Mouse (Mus musculus) layer of hippocampus, postnatal 10 days (tissue): ENCODE measurements around the gene Spaca4. TPM values are rescaled to one million over a fixed set of nuclear protein-coding genes. Genes with fewer than 3 reads are reported as not detected.
A peak's percentile ranks its signal among the peaks of the same experiment; 100 is the strongest.

Experiments
- DNase-seq, 2 experiments: peaks; one replicate each; pipeline ENCODE4 v3.0.0; 2021; ENCODE audit warnings: low spot score in 2 of 2
- long read RNA-seq: library from polyadenylated mRNA; stranded (forward); transcript quantifications from one replicate; pipeline ENCODE4 v2.0.0, GENCODE M21; 2023
- total RNA-seq, 2 experiments: library from RNA; stranded (reverse); gene quantifications; 2 replicates each; pipeline ENCODE4 v1.2.3; 2021

Spaca4 gene
- total RNA-seq, result not detected
- long read RNA-seq, result 0 reads

DNA sequence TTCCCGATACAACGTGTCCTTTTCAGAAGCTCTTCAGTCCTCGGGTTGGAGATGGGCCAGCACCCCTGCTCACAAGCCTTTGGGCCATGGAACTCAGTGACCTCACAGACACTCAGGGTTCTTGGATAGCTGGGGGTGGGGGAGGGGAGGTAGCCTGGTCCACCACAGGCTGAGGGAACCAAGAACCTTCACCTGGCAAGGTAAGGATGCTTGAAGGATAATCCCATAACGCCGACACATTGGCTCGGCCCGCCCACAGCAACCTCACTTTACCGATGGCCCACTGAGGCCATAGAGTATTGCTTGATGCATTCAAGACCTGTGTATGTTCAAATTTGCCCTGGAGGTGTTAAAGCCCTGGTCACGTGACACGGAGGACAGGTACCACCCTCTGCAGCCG, at the start of gene Spaca4:
Gene Spaca4, minus strand, starts transcription at position 101 of the 400 bp plus-strand sequence.
- DNase-seq, result no peak

DNA sequence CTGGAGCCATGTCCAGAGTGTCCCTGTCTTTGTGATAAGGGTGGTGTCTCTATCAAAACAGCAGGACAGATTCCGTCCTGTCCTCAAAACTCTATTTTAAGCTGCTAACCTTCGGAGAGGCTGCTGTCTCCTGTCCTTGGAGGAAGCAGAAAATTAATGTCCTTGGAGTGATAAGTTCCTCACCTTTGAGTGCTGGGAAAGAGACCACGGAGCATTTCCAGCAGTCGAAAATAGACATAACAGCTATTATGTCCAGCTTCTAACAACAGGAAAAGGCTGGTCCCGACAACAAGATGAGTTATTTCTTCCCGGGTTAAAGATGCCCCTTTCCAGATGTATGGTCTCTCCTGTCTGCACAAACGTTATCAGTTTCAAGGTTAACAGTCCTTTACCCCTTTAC, 49.6 kb upstream of the Spaca4 start:
- DNase-seq, result no peak

DNA sequence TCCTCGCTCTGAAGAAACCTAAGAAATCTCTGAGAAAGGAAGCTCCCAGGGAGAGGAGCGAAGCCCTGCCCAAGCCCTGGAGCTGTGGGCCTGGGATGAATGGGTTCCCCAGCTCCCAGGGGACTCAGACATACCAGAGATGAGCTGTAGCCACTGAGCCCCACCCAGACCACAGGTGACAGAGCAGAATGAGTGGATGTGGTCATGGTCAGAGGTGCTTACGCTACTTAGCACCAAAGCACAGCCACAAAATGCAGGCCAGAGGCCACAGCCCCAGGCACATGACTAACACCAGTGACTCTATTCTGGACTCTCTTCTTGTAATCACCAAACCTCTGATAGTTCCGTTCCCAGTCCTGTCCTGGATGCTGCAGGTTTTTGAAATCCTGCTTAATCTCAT, 45.5 kb upstream of the Spaca4 start:
- no peak for DNase-seq

DNA sequence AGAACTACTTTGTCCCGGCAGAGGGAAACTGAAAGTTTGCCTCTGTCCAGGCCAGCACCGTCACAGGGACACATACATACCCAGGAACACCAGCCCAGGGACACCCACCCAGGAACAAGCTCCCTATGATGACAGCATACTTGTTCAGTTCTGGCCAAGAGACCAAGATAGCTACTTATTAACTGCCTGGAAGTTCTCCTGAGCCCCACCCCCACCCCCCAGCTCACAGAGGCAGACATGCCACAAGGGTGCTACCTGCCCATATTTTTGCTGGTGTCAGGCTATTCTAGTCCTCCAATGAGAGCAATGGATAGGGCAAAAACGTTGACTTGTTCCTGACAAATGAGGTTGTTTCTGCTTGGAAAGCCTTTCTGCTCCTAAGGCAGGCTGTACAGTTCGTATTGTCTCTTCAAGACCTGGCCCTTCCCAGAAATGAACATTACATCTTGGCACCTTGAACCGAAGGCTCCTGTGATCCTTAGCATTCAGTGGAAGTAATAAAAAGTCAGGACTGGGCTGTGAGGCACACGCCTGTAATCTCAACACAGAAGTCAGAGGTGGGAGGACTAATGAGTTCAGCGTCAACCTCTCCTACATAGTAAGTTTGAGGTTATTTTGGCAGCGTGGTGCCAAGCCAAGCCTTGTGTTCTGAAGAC, 44.9 kb upstream of the Spaca4 start:
- DNase-seq, result no peak

DNA sequence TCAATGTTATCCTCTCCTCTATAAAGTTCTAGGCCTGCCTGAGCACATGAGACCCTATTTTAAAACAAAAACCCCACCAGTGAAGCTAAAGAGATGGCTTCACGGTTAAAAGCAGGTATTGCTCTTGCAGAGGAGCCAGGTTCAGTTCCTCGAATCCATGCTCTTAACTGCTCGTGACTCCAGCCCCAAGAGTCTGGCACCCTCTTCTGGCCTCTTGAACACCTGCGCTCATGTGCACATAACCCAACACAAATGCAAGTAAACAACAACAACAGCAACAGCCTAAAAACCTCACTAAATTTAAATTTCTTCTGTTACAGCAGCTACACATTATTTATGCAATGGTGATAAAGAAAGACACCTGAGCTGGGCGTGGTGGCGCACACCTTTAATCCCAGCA, 41.9 kb upstream of the Spaca4 start:
- no peak for DNase-seq

DNA sequence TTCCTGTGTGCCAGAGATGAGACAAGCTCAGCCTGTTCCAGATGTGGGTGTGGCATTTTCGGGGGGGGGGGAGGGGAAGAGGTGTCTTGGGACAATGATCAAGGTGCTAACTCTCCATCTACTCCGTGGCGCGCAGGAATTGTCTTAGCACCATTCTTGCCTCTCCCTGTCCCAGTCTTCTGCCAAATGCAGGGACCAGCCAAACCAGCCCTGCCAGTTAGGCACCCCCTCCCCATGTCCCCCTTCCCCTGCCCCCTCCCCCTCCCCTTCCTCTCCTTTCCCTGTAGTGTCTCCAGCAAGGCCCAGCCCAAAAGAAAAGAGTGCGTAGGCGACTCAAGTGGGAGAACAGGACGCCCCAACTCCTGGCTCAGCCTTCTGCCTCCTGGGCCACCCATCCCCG, 41.2 kb upstream of the Spaca4 start:
- DNase-seq, result no peak

DNA sequence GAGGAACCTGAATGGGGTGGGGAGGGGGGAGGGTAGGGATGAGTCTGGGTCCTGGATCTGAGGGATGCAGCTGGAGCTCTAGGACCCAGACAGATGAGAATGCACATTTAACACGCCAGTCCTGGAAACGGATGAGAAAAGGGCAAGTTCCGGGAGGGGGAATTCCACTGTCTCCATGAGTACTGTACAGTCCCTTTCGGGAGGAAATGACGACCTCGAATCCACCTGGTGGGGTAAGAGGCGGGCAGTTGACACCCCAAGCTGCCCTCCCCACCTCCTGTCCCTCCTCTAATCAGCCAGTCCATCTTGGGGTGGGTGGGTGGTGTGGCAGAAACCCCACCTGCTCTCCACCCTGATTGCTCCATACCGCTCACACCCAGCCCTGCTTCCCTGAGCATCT, 40.4 kb upstream of the Spaca4 start:
- DNase-seq, result no peak

DNA sequence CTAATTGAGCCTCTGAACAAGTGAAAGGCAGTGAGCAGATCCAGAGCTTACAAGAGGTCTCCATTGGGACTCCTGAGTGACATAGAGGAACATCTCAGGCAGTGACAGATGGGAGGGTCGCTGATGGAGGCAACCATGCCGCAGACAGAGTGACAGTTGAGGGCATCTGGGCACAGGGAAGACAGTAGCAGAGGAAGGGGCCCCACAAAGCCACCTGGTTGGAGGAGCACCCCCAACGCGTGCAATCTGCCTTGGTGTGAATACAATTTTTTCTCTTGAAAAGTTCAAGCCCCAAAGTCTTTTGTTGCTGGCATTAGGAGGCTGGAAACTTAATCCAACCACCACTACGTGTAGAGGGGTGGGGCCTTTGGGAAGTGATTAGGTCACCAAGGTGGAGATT, 34.5 kb upstream of the Spaca4 start:
- DNase-seq, result no peak

DNA sequence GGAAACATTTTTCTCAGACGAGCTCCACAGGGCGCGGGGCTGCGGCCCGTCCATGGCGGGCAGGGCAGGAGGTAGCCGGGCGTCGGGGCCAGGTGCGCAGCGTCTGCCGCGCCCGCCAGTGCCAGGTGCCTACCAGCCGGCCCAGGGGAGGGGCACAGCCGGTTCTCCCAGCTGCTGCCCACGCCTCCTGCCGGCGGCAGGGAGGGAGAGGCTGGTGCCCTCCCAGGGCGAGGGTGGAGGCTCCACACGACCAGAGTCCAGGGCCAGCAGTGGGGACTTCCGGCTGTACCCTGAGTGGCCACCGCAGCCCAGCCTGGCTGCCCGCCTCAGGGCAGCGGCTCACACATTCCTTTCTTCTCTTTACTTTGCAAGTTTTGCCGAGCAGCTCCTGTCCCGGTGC, 33.8 kb upstream of the Spaca4 start:
- DNase-seq, result no peak

DNA sequence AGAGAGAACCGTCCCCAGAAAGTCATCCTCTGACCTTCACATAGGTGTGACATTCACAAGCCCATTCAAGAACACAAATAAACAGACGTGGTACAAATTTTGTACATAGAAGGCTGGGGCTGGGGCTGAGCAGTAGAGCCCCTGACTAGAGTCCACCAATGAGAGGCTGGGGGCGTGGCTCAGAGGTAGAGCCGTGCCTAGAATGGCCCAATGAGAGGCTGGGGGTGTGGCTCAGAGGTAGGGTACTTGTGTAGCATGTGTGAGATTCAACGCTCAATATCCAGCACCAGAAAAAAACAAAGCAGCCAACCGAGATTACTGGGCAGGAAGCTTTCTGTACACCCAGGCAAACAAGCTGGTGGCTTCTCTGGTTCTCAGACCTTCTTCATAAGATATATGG, 30.1 kb upstream of the Spaca4 start:
- no peak for DNase-seq

DNA sequence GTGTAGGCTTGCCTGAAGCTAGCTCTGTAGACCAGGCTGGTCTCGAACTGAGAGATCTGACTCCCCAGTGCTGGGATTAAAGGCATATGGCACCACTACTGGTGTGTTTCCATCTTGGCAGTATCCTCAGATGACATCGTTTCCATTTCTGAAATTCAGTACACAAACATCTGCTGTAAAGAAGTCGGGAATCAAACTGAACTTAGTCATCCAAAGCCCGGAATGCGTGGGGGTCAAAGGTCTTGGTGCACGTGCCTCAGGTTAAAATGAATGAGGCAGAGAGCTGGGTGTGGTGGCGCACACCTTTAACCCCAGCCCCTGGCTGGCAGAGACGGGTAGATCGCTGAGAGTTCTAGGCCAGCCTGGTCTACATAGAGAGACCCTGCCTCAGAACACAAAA, 24.5 kb upstream of the Spaca4 start:
- DNase-seq, result no peak

DNA sequence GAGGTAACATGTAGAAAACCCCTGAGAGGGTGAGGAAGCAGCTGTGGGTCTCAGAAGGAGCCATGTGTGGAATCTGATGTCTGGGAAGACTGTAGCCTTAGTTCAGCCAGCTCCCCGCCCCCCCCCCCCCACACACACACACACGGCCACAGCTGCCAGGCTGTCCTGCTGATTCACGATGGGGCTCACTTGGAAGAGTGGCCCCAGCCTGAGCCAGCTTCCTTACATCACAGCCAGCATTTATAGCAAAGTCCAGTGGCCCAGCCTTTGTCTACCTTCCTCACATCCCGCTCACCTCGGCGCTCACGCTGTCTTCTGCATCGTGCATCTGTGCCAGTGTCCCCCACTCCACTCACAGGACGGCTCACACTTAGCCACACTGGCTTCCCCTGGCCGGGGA, 23.8 kb upstream of the Spaca4 start:
- DNase-seq, result no peak

DNA sequence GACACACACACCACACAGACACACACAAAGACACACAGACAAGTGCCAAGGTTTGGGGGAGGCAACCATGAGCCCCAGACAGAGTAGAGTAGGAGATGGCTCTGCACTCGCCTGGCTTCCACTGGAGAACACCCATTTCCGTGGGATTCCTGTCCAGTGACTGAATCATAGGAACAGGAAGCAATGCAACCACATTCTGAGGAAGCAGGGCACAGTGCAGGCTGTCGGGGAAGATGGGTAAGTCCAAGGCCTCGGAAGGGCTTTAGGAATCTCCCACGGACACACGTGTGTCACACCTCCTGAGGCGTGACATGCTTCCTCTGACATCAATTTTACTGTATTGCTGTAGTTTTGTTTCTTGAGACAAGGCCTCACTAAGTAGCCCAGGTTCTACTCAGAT, 22.5 kb upstream of the Spaca4 start:
- DNase-seq, result no peak

DNA sequence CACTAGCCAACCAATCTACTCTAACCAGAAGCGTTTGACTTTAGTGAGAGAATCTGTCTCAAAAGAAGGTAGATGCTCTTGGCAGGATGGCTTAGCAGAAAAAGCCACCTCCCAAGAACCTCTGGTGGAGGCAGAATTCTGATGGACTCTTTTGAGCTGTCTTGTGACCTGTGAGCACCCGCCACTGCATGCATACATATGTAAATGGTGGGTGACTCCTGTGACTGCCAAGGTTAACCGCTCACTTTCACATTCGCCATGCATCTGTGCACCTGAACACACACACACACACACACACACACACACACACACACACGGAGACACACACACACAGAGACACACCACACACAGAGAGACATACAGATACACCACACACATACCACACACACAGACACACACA, 21.8 kb upstream of the Spaca4 start:
- DNase-seq, result no peak

DNA sequence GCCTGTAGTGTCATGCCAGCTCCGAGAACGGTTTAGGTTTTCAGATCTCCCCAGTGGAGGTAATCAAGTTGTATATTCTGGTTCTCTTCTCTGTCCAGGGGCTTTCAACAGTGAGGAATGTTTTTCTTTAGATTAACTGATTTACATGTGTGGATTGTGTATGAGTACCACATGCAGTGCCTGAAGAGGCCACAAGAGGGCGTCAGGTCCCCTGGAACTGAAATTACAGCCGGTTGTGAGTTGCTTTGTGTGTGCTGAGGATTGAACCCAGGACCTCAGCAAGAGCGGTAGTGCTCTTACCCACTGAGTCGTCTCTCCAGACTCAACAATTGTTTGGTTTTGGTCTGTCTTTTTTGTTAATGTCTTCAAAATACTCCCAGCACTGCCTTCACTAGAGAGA, 20.9 kb upstream of the Spaca4 start:
- no peak for DNase-seq

DNA sequence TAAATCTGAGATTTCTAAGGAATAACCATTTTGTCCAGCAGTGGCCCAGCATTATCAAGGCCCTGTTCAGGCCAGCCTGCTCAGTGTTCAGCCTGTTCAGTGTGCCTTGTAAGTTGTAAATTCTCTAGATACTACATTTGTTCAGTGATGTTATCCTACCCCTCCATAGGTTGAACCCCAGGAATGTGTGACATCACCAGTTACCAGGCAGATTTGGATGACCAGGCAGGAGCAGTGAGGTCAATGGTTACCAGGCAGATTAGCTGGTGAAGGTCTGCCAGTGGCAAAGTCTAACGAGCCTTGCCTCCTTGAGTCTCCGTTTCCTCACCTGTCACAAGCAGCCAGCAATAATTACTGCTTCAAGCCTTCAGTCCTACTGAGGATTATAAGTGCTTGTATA, 18.8 kb upstream of the Spaca4 start:
- peak; percentile 64 to 69 for DNase-seq

DNA sequence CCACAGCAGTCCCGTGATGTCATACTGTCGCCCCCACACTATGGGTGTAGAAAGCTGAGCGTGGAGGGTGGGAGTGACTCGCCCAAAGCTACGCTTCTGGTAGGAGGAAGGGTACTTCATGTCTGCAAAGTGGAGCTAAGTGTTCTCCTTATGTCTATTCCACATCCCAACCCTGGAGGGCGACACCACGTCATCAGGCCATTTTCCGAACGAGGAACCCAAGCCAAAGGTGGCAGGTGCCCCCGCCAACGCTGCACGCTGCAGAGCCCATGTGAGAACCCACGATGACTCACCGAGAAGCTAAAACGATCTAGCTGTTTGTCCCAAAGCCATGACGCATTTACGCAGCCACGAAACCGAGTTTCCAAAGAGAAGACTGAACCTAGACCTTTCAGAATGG, 16.7 kb upstream of the Spaca4 start:
- DNase-seq, result peak; percentile 73 to 75

DNA sequence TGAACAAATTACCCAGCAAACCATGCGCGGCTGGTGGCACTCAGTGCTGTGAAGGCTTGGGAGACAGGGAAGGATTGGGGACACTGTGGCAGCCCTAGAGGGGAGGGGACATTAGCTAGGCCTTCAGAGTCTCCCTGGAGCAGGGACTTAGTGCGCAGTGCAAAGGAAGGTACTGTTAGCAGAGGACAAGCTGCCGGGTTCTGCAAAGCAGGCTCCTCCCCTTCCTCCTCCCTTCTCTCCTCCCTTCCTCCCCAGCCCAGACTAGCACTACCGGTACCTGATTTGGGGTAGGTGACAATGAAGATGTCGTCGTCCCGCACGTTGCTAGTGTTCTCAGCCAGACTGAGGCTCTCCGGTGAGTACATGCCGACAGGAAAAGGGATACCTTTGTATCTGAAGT, 16.2 kb upstream of the Spaca4 start:
- DNase-seq, result no peak

DNA sequence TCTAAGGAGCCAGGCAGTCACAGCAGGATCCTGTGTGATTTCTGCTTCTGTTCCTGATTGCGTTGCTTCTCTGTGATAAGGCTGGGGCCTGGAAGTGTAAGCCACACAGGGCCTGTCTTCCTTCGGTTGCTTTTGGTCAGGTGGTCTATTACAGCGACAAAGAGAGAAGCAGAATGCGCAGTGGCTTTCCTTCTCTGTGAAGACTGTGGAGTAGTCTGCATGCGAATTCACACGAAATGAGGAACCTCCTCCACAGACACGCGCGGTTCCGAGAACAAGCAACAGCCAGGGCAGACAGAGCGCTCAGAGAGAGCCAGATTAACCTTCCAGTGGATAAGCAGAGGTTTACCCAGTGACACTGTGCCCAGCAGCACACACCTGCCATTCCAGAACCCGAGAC, 15.7 kb upstream of the Spaca4 start:
- DNase-seq, result no peak

DNA sequence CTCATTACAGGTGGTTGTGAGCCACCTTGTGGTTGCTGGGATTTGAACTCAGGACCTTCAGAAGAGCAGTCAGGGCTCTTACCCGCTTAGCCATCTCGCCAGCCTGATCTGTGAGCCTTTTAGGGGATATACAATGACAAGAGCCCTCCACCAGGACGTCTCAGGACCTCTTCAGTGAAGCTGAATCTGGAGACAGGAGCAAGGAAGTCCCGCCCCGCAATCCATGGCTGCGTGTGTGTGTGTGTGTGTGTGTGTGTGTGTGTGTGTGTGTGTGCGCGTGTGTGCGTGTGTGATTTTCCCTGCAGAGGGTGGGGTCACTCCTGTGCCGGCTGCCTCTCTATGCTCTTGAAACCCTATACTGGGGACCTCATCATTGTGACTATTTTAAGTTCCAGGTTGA, 14.2 kb upstream of the Spaca4 start:
- DNase-seq, result no peak

DNA sequence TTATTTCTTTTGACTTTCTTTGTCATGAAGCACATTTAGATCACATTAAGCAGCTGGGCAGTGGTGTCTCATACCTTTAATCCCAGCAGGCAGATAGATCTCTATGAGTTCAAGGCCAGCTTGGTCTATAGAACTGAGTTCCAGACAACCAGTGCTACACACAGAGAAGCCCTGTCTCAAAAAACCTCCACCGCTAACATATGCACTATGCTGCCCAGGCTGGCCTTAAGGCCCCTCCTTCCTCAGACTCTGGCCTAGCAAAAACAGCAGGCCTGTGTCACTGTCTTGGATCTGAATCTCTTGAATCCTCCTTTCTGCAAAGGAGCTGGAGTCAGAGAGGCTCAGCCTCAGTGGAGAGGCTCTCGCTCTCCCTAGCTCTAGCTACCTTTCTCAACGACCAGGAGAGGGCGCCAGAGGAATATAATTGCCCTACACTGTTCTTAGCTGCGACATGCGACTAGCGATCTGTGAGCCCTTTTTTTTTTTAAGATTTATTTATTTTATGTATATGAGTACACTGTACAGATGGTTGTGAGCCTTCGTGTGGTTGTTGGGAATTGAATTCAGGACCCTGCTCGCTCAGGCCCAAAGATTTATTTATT, 13.7 kb upstream of the Spaca4 start:
- peak; percentile 89 for DNase-seq

DNA sequence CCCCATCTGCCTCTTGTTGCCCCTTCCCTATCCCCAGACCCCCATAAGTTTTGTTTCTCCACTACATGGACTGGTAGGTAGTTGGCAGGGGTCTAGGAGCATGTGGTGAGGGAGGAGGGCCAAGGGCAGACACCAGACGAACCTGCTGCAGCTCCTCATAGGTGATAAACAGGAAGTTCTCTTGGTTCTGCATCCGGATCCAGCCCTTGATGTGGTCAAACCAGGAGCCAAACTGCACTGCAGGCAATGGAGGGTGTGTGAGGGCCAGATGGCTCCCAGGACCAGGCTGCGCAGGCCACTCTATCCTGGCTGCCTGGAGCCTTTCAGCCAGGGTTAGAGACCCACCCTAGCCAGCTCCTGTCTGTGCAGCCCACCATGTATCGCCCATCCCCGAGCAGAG, 7.9 kb upstream of the Spaca4 start:
- DNase-seq, result no peak

DNA sequence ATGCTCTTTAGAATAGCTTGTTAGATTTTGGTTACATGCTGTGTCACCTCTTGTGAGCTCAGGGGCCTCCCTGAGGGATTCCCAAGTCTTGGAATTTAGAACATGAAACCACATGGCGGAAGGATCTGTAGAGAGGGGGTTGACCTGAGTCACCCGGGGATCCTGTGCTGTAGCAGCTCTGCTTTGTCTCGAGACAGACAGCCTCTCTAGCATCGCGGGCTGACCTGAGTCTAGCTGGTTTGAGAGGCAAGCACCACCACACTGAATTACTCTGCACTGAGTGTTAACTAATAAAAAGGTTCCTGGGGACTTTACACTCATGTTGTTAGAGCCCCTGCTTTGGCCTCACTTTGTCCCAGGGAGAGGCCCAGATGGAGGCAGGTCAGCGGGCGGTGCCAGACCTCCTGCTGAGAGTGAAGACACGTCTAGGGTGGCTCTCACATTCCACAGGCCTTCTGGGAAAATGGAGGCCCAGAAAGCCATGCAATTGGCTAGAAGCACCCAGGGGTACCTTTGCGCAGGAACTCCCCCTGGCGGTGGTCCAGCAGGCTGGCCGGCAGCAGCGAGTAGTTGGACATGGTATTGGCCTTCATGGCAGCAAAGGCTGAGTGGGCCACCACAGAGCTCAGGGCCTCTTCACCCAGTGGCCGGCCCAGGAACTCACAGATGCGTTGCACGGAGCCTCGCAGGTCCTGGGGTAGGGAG, 5.3 kb upstream of the Spaca4 start:
- no peak for DNase-seq
